Mouse (Mus musculus) stomach, postnatal 0 days (tissue): ENCODE measurements around the gene Myl9. TPM values are rescaled to one million over a fixed set of nuclear protein-coding genes. Genes with fewer than 3 reads are reported as not detected.

Experiments
- ATAC-seq: fragments of 200-750 bp; cut with Nextera tagmentation; 2 replicates; pipeline ENCODE4 v1.8.0; 2017; ENCODE audit not compliant: low FRiP score, low TSS enrichment
- DNase-seq: peaks from one replicate; pipeline ENCODE4 v3.0.0-alpha.2; 2016; ENCODE audit warnings: low spot score
- H3K27ac ChIP-seq: fragments of 300-500 bp; sonication (generic); replicated peaks from 2 replicates; pipeline ENCODE4 v1.5.1; 2014; ENCODE audit warnings: mild to moderate bottlenecking, control low read depth
- H3K27me3 ChIP-seq: fragments of 300-500 bp; sonication (generic); 2 replicates; pipeline ENCODE4 v1.6.1; 2014; ENCODE audit warnings: low read length; ENCODE audit not compliant: control insufficient read depth, insufficient read depth
- H3K36me3 ChIP-seq: fragments of 300-500 bp; sonication (generic); 2 replicates; pipeline ENCODE4 v1.6.1; 2014; ENCODE audit warnings: low read length, mixed read lengths; ENCODE audit not compliant: control insufficient read depth, insufficient read depth
- H3K4me1 ChIP-seq: fragments of 300-500 bp; sonication (generic); replicated peaks from 2 replicates; pipeline ENCODE4 v1.6.1; 2014; ENCODE audit warnings: antibody characterized with exemption; ENCODE audit not compliant: control insufficient read depth, insufficient read depth
- H3K4me2 ChIP-seq: fragments of 300-500 bp; sonication (generic); replicated peaks from 2 replicates; pipeline ENCODE4 v1.6.1; 2014; ENCODE audit warnings: low read depth, mild to moderate bottlenecking, control low read depth, moderate library complexity
- H3K4me3 ChIP-seq: fragments of 300-500 bp; sonication (generic); 2 replicates; pipeline ENCODE4 v1.5.1; 2014; ENCODE audit warnings: low read depth, low read length, control low read depth
- H3K9ac ChIP-seq: fragments of 300-500 bp; sonication (generic); 2 replicates; pipeline ENCODE4 v1.6.1; 2014; ENCODE audit warnings: mild to moderate bottlenecking, low read length, control low read depth, mixed read lengths
- H3K9me3 ChIP-seq: fragments of 300-500 bp; sonication (generic); 2 replicates; pipeline ENCODE4 v1.6.1; 2016; ENCODE audit warnings: low read length; ENCODE audit not compliant: control insufficient read depth
- CTCF ChIP-seq: IDR thresholded peaks from 2 replicates; pipeline ENCODE4 v1.5.1; 2016; ENCODE audit warnings: antibody characterized with exemption, low read depth, mild to moderate bottlenecking, moderate library complexity
- EP300 ChIP-seq: optimal IDR thresholded peaks from 2 replicates; pipeline ENCODE3; 2016; ENCODE audit warnings: antibody characterized with exemption
- WGBS: fragments of 180-500 bp; shearing (Covaris S2); extraction: QIAGEN DNeasy Blood & Tissue Kit; methylation state at CpG from one replicate; pipeline ENCODE4 v1.1.7; 2014; 5-methylcytosine and 5-hydroxymethylcytosine counted together
- polyA plus RNA-seq: library from polyadenylated mRNA; unstranded; fragments of >200 nt; fragmentation: Nextera tagmentation; extraction: Ambion mirVana; gene quantifications from 2 replicates; pipeline ENCODE4 v1.2.1, GENCODE M21; 2015

Myl9 gene
- polyA plus RNA-seq, 1 experiment from 2014 or later = 2,268 TPM

DNA sequence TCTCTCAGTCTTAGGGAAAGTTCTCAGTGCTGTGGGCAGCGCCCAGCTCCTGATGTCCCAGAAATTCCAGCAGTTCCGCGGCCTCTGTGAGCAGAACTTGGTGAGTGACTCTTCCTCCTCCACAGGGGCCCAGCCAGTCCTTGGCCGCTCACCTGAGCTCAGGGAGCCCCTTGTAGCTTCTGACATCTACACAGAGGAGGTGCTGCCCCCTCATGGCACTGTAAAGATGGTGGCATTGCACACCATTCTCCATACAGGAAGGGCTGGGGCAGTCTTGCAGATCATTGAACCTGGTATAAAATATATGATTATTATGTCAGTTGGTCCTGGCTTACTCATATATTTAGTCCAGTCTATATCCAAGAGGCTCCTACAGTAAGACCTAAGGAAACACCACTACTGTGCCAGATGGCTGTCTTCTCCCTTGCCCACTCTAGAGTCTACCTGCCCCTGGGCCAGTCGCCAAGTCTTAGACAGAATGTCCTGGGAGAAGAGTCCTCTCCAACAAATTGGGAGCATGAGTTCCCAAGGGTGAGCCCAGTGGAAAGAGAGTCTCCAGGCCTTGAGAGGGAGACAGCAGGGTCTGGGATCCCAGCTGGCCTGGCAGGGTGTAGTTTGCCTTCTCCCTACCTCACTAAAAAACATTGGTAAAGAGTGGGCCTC is 14.2 kb upstream of the Myl9 start:
- Histone ChIP-seq H3K4me3 (no peak overlapping the region), H3K27me3 (no peaks in the 10 kb centered on the region), H3K4me1 (no peaks in the 10 kb centered on the region), H3K9me3 (no peaks in the 10 kb centered on the region), H3K36me3 (peaks cover 22% of the 10 kb centered on the region), H3K27ac (no peak overlapping the region), H3K4me2 (no peak overlapping the region), H3K9ac (no peak overlapping the region)
- TF ChIP-seq CTCF (peak; percentile 62), EP300 (no peak)
- ATAC-seq (peak; percentile 25; the same call in 1 of the 2 replicates), DNase-seq (peak; percentile 45)
- WGBS = 86% methylated on average over 5 of the region's 5 CpGs

DNA sequence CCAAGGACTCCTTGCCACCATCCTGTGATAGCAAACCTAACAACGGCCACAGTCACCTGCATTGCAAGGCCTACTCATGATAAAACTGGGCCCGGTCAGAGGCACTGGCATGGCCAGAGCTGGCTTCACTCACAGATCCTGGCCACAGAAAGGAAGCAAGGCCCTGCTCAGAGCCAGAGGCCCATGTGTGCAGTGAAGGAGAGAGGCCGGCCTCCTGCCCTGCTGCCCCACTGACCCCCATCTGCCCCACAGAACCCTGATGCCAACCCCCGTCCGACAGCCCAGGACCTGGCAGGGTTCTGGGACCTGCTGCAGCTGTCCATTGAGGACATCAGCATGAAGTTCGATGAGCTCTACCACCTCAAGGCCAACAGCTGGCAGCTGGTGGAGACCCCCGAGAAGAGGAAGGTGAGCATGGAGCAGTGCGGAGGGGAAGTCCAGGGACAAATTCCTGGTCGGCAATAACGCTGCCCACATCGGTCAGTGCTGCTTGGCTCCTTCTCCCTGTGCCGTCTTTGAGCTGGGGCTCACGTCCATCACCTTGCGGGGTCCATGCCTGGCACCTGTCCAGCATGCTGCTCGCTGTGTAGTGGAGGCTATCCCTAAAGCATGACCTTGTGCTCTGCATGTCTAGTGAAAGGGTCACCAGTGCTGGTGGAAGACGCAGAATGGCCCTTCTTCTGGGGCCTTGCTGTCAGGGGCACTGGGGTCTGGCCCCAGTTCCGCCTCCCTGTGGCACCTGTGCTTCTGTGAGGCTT is 13.5 kb upstream of the Myl9 start:
- H3K4me3 ChIP-seq = no peak overlapping the region
- TF ChIP-seq CTCF = no peak
- TF ChIP-seq EP300 = no peak
- no peak overlapping the region for H3K9ac ChIP-seq
- H3K36me3 ChIP-seq = peaks cover 17% of the 10 kb centered on the region
- H3K27ac ChIP-seq = no peak overlapping the region
- no peaks in the 10 kb centered on the region for H3K4me1 ChIP-seq
- no peaks in the 10 kb centered on the region for H3K9me3 ChIP-seq
- WGBS = 91% methylated on average over 17 of the region's 17 CpGs
- DNase-seq = no peak
- no peaks in the 10 kb centered on the region for H3K27me3 ChIP-seq
- H3K4me2 ChIP-seq = no peak overlapping the region
- no peak for ATAC-seq

DNA sequence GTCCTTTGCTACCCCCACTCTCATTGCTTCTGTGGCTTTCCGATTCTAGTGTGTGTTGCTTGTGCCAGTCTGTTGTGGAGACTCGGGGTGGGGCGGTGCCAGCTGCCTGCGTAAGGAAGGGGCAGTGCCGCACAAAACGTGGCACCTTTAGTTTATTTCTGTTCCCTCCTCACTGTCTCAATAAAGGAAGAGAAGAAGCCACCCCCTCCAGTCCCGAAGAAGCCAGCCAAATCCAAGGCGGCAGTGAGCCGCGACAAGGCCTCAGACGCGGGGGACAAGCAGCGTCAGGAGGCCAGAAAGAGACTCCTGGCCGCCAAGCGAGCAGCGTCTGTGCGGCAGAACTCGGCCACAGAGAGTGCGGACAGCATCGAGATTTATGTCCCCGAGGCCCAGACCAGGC is 12.7 kb upstream of the Myl9 start:
- Histone ChIP-seq H3K27ac (0 out of 2 replicates have a peak overlapping the region, but pooled peaks have one; percentile 8), H3K9me3 (no peaks in the 10 kb centered on the region), H3K4me3 (no peak overlapping the region), H3K36me3 (peaks cover 10% of the 10 kb centered on the region), H3K27me3 (no peaks in the 10 kb centered on the region), H3K9ac (no peak overlapping the region), H3K4me1 (no peaks in the 10 kb centered on the region), H3K4me2 (no peak overlapping the region)
- ATAC-seq (no peak), DNase-seq (no peak)
- WGBS = 86% methylated on average over 21 of the region's 21 CpGs
- TF ChIP-seq EP300 (no peak), CTCF (no peak)

DNA sequence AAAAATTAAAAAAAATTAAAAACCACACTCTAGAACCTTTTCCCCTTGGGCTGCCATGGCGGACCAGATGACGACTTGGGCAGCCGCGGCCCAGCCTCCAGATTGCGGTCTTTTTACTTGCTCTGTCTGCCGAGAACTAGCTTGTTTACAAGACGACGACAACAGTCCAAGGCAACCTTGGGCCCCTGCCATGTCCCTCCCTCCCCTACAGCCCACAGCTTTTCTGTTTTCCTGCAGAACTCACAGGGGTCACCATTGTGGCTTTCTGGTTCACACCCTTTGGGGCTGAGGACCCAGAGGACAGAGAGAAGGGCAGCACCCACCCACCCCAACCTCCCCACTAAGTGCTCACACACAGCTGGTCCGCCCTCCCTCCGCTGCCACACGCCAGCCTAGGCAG is 12.1 kb upstream of the Myl9 start:
- WGBS = 57% methylated on average over 11 of the region's 11 CpGs
- no peak overlapping the region for H3K9ac ChIP-seq
- no peak overlapping the region for H3K4me2 ChIP-seq
- no peaks in the 10 kb centered on the region for H3K4me1 ChIP-seq
- H3K27ac ChIP-seq = 0 out of 2 replicates have a peak overlapping the region, but pooled peaks have one; percentile 13
- ATAC-seq (0 out of 2 replicates have a peak, but pooled peaks have one; percentile 6), DNase-seq (peak; percentile 38)
- no peak for TF ChIP-seq EP300
- no peak overlapping the region for H3K4me3 ChIP-seq
- H3K9me3 ChIP-seq = no peaks in the 10 kb centered on the region
- H3K27me3 ChIP-seq = no peaks in the 10 kb centered on the region
- H3K36me3 ChIP-seq = peaks cover 9% of the 10 kb centered on the region

DNA sequence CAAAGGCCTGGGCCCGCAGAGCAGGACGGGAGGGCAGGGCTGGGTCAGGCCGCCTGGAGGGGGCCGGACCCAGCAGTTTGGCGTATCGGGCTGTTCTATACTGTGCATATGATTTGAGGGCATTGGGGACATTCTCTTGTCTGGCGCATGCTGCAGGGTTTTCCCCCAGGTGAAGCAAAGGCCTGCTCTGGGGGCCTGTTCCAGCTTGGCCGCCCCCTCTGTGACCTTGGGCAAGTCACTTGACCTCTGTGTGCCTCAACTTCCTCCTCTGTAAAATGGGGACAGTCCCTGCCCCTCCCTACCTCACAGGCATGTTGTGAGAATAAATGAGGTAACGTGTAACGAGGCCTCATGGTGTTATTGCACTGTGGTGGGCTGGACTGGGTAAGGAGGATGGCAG is 11.2 kb upstream of the Myl9 start:
- Histone ChIP-seq H3K9me3 (no peaks in the 10 kb centered on the region), H3K27ac (no peak overlapping the region), H3K4me2 (no peak overlapping the region), H3K36me3 (peaks cover 6% of the 10 kb centered on the region), H3K9ac (no peak overlapping the region), H3K27me3 (no peaks in the 10 kb centered on the region), H3K4me3 (no peak overlapping the region), H3K4me1 (no peaks in the 10 kb centered on the region)
- TF ChIP-seq CTCF (no peak), EP300 (no peak)
- WGBS = 92% methylated on average over 10 of the region's 10 CpGs
- ATAC-seq = no peak
- DNase-seq = no peak

DNA sequence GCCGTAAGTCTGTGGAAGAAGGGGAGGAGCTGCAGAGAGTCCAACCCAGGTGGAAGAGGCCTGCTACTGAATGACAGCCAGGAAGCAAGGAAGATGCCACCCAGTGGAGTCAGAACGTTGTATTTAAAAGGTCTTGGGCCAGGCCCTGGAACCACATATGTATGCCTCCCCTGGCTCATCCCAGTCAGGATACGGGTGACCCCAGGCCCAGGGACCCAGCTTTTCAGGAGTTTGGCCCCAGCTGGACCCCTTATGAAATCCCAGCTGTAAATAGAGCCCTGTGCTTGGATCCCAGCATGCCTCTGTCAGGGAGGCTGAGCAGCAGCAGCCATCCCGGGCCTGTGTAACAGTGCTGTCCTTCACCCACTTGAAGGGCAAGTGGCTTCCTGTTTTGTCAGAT is 10.5 kb upstream of the Myl9 start:
- ATAC-seq (no peak), DNase-seq (no peak)
- Histone ChIP-seq H3K9me3 (no peaks in the 10 kb centered on the region), H3K4me1 (no peaks in the 10 kb centered on the region), H3K27me3 (no peaks in the 10 kb centered on the region), H3K27ac (no peak overlapping the region), H3K4me2 (no peak overlapping the region), H3K9ac (no peak overlapping the region), H3K36me3 (peaks cover 6% of the 10 kb centered on the region), H3K4me3 (no peak overlapping the region)
- WGBS = 57% methylated on average over 4 of the region's 4 CpGs
- no peak for TF ChIP-seq EP300
- TF ChIP-seq CTCF = no peak
